Mouse (Mus musculus) stomach, embryonic 16.5 days (tissue): ENCODE data around the gene Dach1. TPM values are rescaled to one million over a fixed set of nuclear protein-coding genes. Genes with fewer than 3 reads are reported as not detected.

ENCODE experiments used
- ATAC-seq: fragments of 200-750 bp; cut with Nextera tagmentation; 2 replicates; pipeline ENCODE4 v1.8.0; 2017; ENCODE audit warnings: moderate number of reproducible peaks, moderate TSS enrichment; ENCODE audit not compliant: insufficient read depth, low FRiP score
- H3K27ac ChIP-seq: fragments of 300-500 bp; sonication (generic); 2 replicates; pipeline ENCODE4 v1.5.1; 2014; ENCODE audit warnings: low read length
- H3K27me3 ChIP-seq: fragments of 300-500 bp; sonication (generic); 2 replicates; pipeline ENCODE4 v1.6.1; 2014; ENCODE audit warnings: low read length, control low read depth, mixed read lengths; ENCODE audit not compliant: control insufficient read depth, insufficient read depth
- H3K36me3 ChIP-seq: fragments of 300-500 bp; sonication (generic); 2 replicates; pipeline ENCODE4 v1.6.1; 2014; ENCODE audit warnings: low read length; ENCODE audit not compliant: control insufficient read depth, insufficient read depth
- H3K4me1 ChIP-seq: fragments of 300-500 bp; sonication (generic); 2 replicates; pipeline ENCODE4 v1.6.1; 2014; ENCODE audit warnings: low read length, control low read depth, mixed read lengths; ENCODE audit not compliant: control insufficient read depth, insufficient read depth
- H3K4me2 ChIP-seq: fragments of 300-500 bp; sonication (generic); 2 replicates; pipeline ENCODE4 v1.6.1; 2014; ENCODE audit warnings: low read depth, low read length, mixed read lengths
- H3K4me3 ChIP-seq: fragments of 300-500 bp; sonication (generic); replicated peaks from 2 replicates; pipeline ENCODE4 v1.5.1; 2014; ENCODE audit warnings: mild to moderate bottlenecking, low read length
- H3K9ac ChIP-seq: fragments of 300-500 bp; sonication (generic); 2 replicates; pipeline ENCODE4 v1.6.1; 2014; ENCODE audit warnings: low read length
- H3K9me3 ChIP-seq: fragments of 300-500 bp; sonication (generic); replicated peaks from 2 replicates; pipeline ENCODE4 v1.6.1; 2016; ENCODE audit warnings: low read length, control low read depth; ENCODE audit not compliant: control insufficient read depth
- WGBS: fragments of 180-500 bp; shearing (Covaris S2); extraction: QIAGEN DNeasy Blood & Tissue Kit; methylation state at CpG from one replicate; pipeline ENCODE4 v1.1.7; 2014; 5-methylcytosine and 5-hydroxymethylcytosine counted together
- polyA plus RNA-seq: library from polyadenylated mRNA; unstranded; fragments of >200 nt; fragmentation: Nextera tagmentation; extraction: Ambion mirVana; gene quantifications from 2 replicates; pipeline ENCODE4 v1.2.1, GENCODE M21; 2015

The Dach1 gene
- polyA plus RNA-seq, 1 experiment from 2014 or later = 3.7 TPM

DNA sequence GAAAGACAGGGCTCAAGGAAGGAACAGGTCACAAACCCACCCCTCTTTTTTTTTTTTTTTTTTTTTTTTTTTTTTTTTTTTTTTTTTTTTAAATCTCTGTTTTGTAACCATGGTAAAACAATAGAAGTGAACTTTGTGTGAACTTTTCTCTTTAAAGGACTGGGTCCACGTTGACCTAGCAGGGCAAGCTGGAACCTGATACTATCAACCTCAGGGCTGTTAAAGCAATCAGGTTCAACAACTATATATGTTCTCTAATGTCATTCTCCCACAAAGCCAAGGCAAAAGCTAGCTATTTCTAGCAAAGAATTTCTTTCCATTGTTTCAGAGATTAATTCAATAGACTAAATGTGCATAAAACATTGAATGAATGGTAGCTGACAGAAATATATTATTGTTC, 134.3 kb downstream of the Dach1 start:
- Histone ChIP-seq H3K36me3 (no peaks in the 10 kb centered on the region), H3K9ac (no peak overlapping the region), H3K4me3 (no peak overlapping the region), H3K4me1 (no peaks in the 10 kb centered on the region), H3K27me3 (no peaks in the 10 kb centered on the region), H3K9me3 (no peaks in the 10 kb centered on the region), H3K4me2 (no peak overlapping the region), H3K27ac (no peak overlapping the region)
- no peak for ATAC-seq
- 3% methylated on average over 1 of the region's 1 CpGs for WGBS

DNA sequence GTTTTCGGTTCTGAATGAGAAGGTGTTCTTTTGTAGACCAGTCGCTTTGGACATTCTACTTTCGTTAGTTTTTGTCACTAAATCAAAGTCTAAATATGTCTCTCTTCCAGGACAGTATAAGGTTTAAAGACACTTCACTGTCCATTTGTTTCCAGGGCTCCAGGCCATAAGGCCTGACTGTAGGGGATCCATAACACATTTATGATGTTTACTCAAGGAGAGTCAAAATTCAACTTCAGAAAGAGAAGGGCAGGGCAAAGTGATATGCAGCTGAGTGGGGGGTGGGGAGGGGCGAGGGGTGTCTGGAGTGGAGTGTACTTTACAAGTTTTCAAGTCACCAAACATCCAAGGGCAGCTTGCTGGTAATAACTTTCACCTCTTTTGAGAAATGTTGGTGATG, 146.0 kb downstream of the Dach1 start:
- no peaks in the 10 kb centered on the region for H3K27me3 ChIP-seq
- no peaks in the 10 kb centered on the region for H3K9me3 ChIP-seq
- H3K4me3 ChIP-seq = no peak overlapping the region
- no peak overlapping the region for H3K9ac ChIP-seq
- H3K36me3 ChIP-seq = no peaks in the 10 kb centered on the region
- no peak overlapping the region for H3K27ac ChIP-seq
- ATAC-seq = no peak
- WGBS = 68% methylated on average over 4 of the region's 4 CpGs
- no peaks in the 10 kb centered on the region for H3K4me1 ChIP-seq
- H3K4me2 ChIP-seq = no peak overlapping the region

- no peaks in the 10 kb centered on the region for H3K4me1 ChIP-seq
- H3K4me2 ChIP-seq = no peak overlapping the region
- H3K27me3 ChIP-seq = no peaks in the 10 kb centered on the region
- no peak overlapping the region for H3K27ac ChIP-seq
- WGBS = 52% methylated on average over 1 of the region's 1 CpGs
- no peaks in the 10 kb centered on the region for H3K36me3 ChIP-seq
- no peak for ATAC-seq
- H3K9me3 ChIP-seq = no peaks in the 10 kb centered on the region
- no peak overlapping the region for H3K9ac ChIP-seq
- H3K4me3 ChIP-seq = no peak overlapping the region
Measured at GRCm38 (mm10) chr14:98014053-98014452, 155.5 kb downstream of the Dach1 start.

DNA sequence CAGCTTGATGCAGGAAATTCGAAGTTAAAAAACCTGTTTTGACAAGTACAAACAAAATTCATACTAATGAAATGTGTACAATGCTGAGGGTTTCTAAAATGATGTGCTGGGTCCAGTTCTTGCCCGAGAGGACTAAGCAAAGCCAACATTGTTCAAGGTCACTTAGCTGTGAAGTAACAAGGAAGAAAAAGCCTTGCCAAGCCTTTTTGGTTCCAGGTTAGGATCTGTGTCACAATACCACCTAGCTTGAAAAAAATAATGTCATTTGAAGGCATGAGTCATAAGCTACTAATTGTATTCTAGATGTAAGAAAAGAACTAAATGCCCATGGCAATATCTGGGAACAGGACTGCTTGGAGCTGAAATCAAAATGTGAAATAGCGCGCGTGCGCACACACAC, 161.1 kb downstream of the Dach1 start:
- 85% methylated on average over 6 of the region's 6 CpGs for WGBS
- Histone ChIP-seq H3K4me2 (no peak overlapping the region), H3K9ac (no peak overlapping the region), H3K4me1 (no peaks in the 10 kb centered on the region), H3K36me3 (no peaks in the 10 kb centered on the region), H3K27ac (no peak overlapping the region), H3K4me3 (no peak overlapping the region), H3K9me3 (no peaks in the 10 kb centered on the region), H3K27me3 (no peaks in the 10 kb centered on the region)
- ATAC-seq = no peak

DNA sequence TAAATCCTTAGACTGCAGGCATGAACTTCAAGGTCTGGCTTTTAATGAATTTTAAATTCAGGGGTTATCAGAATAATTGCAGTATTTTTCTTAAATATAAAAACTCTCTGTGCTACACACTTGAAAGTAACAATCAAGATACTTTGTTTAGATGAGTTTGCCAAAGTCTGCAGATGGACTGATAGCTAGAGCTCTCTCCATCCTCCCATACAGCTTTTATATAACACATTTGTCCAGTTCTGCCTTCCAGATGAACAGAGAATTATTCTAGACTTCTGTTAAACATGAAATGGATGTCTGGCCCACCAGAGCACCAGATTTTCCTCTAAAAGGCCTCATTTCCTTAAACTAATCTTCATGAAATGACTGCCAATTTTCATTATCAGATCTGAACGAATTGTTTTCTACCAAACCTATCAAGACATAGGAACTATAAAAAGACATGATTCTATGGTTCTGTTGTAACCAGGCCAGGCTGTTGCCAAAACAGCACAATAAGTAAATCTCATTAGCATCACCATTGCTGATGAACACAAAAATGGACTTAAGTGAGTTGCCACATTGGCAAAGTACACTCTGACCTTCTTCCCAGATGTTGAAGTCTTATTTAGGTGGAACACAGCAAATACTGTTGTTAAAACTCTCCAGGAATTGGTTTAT, 167.4 kb downstream of the Dach1 start:
- ATAC-seq = no peak
- H3K27me3 ChIP-seq = no peaks in the 10 kb centered on the region

DNA sequence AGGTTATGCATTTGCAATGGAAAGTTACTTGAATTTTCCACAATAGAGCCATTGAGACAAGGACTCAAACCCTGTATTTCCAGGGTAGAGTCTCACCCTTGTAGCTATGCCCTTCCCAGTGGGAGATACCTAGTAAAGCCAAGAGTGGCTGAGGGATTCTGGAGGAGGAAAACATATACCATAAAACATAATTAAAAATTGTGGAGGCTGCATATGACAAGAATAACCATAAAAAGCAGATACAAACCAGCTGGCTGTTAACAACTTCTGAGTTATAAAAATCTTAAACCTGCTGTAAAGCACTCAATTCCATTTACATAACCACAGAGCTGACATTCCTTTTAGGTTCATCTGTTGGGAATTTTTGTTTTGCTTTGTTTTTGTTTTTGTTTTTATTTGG, 171.0 kb downstream of the Dach1 start:
- H3K9me3 ChIP-seq = no peaks in the 10 kb centered on the region
- no peaks in the 10 kb centered on the region for H3K27me3 ChIP-seq
- H3K4me3 ChIP-seq = no peak overlapping the region
- no peak overlapping the region for H3K27ac ChIP-seq
- H3K4me1 ChIP-seq = no peaks in the 10 kb centered on the region
- ATAC-seq = no peak
- no peak overlapping the region for H3K4me2 ChIP-seq
- no peaks in the 10 kb centered on the region for H3K36me3 ChIP-seq
- no peak overlapping the region for H3K9ac ChIP-seq

More for the DNA sequence above, 167.4 kb downstream of the Dach1 start:
- Histone ChIP-seq H3K4me2 (no peak overlapping the region), H3K36me3 (no peaks in the 10 kb centered on the region), H3K9ac (no peak overlapping the region), H3K4me1 (no peaks in the 10 kb centered on the region), H3K9me3 (no peaks in the 10 kb centered on the region), H3K4me3 (no peak overlapping the region), H3K27ac (no peak overlapping the region; the same call in 1 of the 2 replicates)
- 55% methylated on average over 1 of the region's 1 CpGs for WGBS

GRCm38 (mm10) chr14:97983251-97983650, 186.3 kb downstream of the Dach1 start:
- WGBS = 57% methylated on average over 3 of the region's 3 CpGs
- no peak overlapping the region for H3K27ac ChIP-seq
- no peak for ATAC-seq
- H3K4me3 ChIP-seq = no peak overlapping the region
- H3K9me3 ChIP-seq = no peaks in the 10 kb centered on the region
- H3K27me3 ChIP-seq = no peaks in the 10 kb centered on the region
- H3K4me2 ChIP-seq = no peak overlapping the region
- no peak overlapping the region for H3K9ac ChIP-seq
- H3K36me3 ChIP-seq = no peaks in the 10 kb centered on the region
- no peaks in the 10 kb centered on the region for H3K4me1 ChIP-seq

- 61% methylated on average over 6 of the region's 6 CpGs for WGBS
- no peak overlapping the region for H3K9ac ChIP-seq
- H3K4me1 ChIP-seq = no peaks in the 10 kb centered on the region
- H3K27ac ChIP-seq = no peak overlapping the region
- no peaks in the 10 kb centered on the region for H3K27me3 ChIP-seq
- H3K9me3 ChIP-seq = no peaks in the 10 kb centered on the region
- H3K4me2 ChIP-seq = no peak overlapping the region
- no peaks in the 10 kb centered on the region for H3K36me3 ChIP-seq
- H3K4me3 ChIP-seq = no peak overlapping the region
- ATAC-seq = no peak
Measured at GRCm38 (mm10) chr14:97982676-97983075, 186.9 kb downstream of the Dach1 start.

- Histone ChIP-seq H3K27me3 (no peaks in the 10 kb centered on the region), H3K4me2 (no peak overlapping the region), H3K27ac (no peak overlapping the region), H3K9me3 (no peaks in the 10 kb centered on the region), H3K9ac (no peak overlapping the region), H3K4me1 (no peaks in the 10 kb centered on the region), H3K36me3 (no peaks in the 10 kb centered on the region), H3K4me3 (no peak overlapping the region)
- no peak for ATAC-seq
- WGBS = 55% methylated on average over 4 of the region's 4 CpGs
Measured at GRCm38 (mm10) chr14:97980879-97981278, 188.7 kb downstream of the Dach1 start.
